In genomic region chr13:53934457-53934856, GRCm38 (mm10) we compare ENCODE assay signal across 21 mouse cellular contexts.
A peak's percentile ranks its signal among the peaks of the same experiment; 100 is the strongest.
DNase-seq lines count a peak whose midpoint lies in the region; ATAC-seq and TF ChIP-seq lines count a peak whose summit lies in the region.
"Had no signal": no experiment of that assay in that cellular context is flagged by ENCODE, and none has a peak within 500 bp of the region (broad histone marks: within the 10 kb centered on the region; RNA-seq: fewer than 3 reads in every experiment).

No protein-coding gene starts in this region.

- no peak overlapping the region for H3K4me2 ChIP-seq in forebrain, postnatal 0 days (ENCODE audit: low read depth)
- no peak overlapping the region for H3K4me2 ChIP-seq in forebrain, embryonic 11.5 days (ENCODE audit: low read depth, low read length, severe bottlenecking)
- H3K4me2 ChIP-seq in hindbrain, embryonic 16.5 days (ENCODE audit: low read length) = no peak overlapping the region
- H3K4me2 ChIP-seq in hindbrain, embryonic 11.5 days (replicated peaks; ENCODE audit: low read depth, low read length) = no peak overlapping the region

- ATAC-seq in forebrain, postnatal 0 days = peak; percentile 51
- no peak for ATAC-seq in forebrain, embryonic 11.5 days (replicated peaks; ENCODE audit: low FRiP score)
- 0 out of 2 replicates have a peak, but pooled peaks have one; percentile 45 for ATAC-seq in hindbrain, embryonic 16.5 days
- ATAC-seq in hindbrain, embryonic 11.5 days (ENCODE audit: low FRiP score) = no peak
- ATAC-seq: activated CD4-positive, CD25-positive, alpha-beta regulatory T cell, adult 4 months; CD4-positive, CD25-positive, alpha-beta regulatory T cell, adult 4 months; Patski had no signal

- no peak overlapping the region for H3K4me3 ChIP-seq in forebrain, postnatal 0 days (ENCODE audit: low read depth, low read length)
- H3K4me3 ChIP-seq in forebrain, embryonic 11.5 days (ENCODE audit: low read depth, low read length) = no peak overlapping the region
- no peak overlapping the region for H3K4me3 ChIP-seq in hindbrain, embryonic 16.5 days (ENCODE audit: low read length)
- no peak overlapping the region for H3K4me3 ChIP-seq in hindbrain, embryonic 11.5 days (ENCODE audit: low read depth, low read length)
- peak overlapping the region; percentile 81 for H3K4me3 ChIP-seq in testis, adult 2 months (ENCODE audit: control insufficient read depth, low read depth, low read length)

- no peak for DNase-seq in forebrain, postnatal 0 days
- DNase-seq in forebrain, embryonic 11.5 days (ENCODE audit: low spot score) = no peak
- no peak for DNase-seq in hindbrain, embryonic 11.5 days (ENCODE audit: low spot score)
- DNase-seq in testis, postnatal 10 days (ENCODE audit: low spot score) = no peak
- DNase-seq in testis, postnatal 14 days (ENCODE audit: low spot score) = peak; percentile 67
- no peak for DNase-seq in kidney, postnatal 36 days
- DNase-seq: adrenal gland, adult 2 months; adrenal gland, adult 8-10 months; adrenal gland, postnatal 10 days; adrenal gland, postnatal 14 days; adrenal gland, postnatal 25 days; adrenal gland, postnatal 36 days; B cell, adult 2 months; cerebellum, adult 11 months; cerebellum, adult 11-12 months had no signal

- H3K9ac ChIP-seq in forebrain, postnatal 0 days = no peak overlapping the region
- H3K9ac ChIP-seq in forebrain, embryonic 11.5 days (ENCODE audit: low read length) = no peak overlapping the region
- H3K9ac ChIP-seq in hindbrain, embryonic 16.5 days (ENCODE audit: low read depth, low read length) = no peak overlapping the region
- no peak overlapping the region for H3K9ac ChIP-seq in hindbrain, embryonic 11.5 days (ENCODE audit: low read depth, low read length)

- H3K27me3 ChIP-seq in forebrain, postnatal 0 days (ENCODE audit: insufficient read depth, low read length) = no peaks in the 10 kb centered on the region
- H3K27me3 ChIP-seq in forebrain, embryonic 11.5 days (ENCODE audit: control insufficient read depth, insufficient read depth, low read length) = no peaks in the 10 kb centered on the region
- no peaks in the 10 kb centered on the region; the same call in 1 of the 2 replicates for H3K27me3 ChIP-seq in hindbrain, embryonic 16.5 days (replicated peaks; ENCODE audit: control insufficient read depth, insufficient read depth, low read length)
- H3K27me3 ChIP-seq in hindbrain, embryonic 11.5 days (ENCODE audit: control insufficient read depth, insufficient read depth, low read length) = no peaks in the 10 kb centered on the region
- no peaks in the 10 kb centered on the region for H3K27me3 ChIP-seq in testis, adult 2 months (ENCODE audit: control insufficient read depth, insufficient read depth, low read length)
- H3K27me3 ChIP-seq: Patski had no signal

- H3K27ac ChIP-seq in forebrain, postnatal 0 days (ENCODE audit: low read depth, low read length) = no peak overlapping the region
- no peak overlapping the region for H3K27ac ChIP-seq in forebrain, embryonic 11.5 days (ENCODE audit: low read depth, low read length)
- H3K27ac ChIP-seq in hindbrain, embryonic 16.5 days (ENCODE audit: low read depth, low read length) = no peak overlapping the region
- no peak overlapping the region for H3K27ac ChIP-seq in hindbrain, embryonic 11.5 days (ENCODE audit: low read depth, low read length)
- H3K27ac ChIP-seq in testis, adult 2 months (ENCODE audit: control insufficient read depth, insufficient read depth, low read depth, low read length) = peak overlapping the region; percentile 47

- H3K9me3 ChIP-seq in forebrain, postnatal 0 days (ENCODE audit: low read length) = no peaks in the 10 kb centered on the region
- H3K9me3 ChIP-seq in forebrain, embryonic 11.5 days (ENCODE audit: control insufficient read depth, low read length) = no peaks in the 10 kb centered on the region
- H3K9me3 ChIP-seq in hindbrain, embryonic 16.5 days (ENCODE audit: control insufficient read depth, low read length) = no peaks in the 10 kb centered on the region
- no peaks in the 10 kb centered on the region for H3K9me3 ChIP-seq in hindbrain, embryonic 11.5 days (ENCODE audit: control insufficient read depth, low read length)

- no peaks in the 10 kb centered on the region for H3K36me3 ChIP-seq in forebrain, postnatal 0 days (ENCODE audit: insufficient read depth)
- no peaks in the 10 kb centered on the region for H3K36me3 ChIP-seq in forebrain, embryonic 11.5 days (ENCODE audit: control insufficient read depth, insufficient read depth, low read length)
- H3K36me3 ChIP-seq in hindbrain, embryonic 16.5 days (ENCODE audit: control insufficient read depth, insufficient read depth, low read length) = no peaks in the 10 kb centered on the region
- no peaks in the 10 kb centered on the region for H3K36me3 ChIP-seq in hindbrain, embryonic 11.5 days (ENCODE audit: control insufficient read depth, insufficient read depth, low read length)
- H3K36me3 ChIP-seq in testis, adult 2 months (ENCODE audit: control insufficient read depth, insufficient read depth, low read length) = no peaks in the 10 kb centered on the region
- H3K36me3 ChIP-seq: G1E had no signal

- no peaks in the 10 kb centered on the region for H3K4me1 ChIP-seq in forebrain, postnatal 0 days (ENCODE audit: insufficient read depth)
- no peaks in the 10 kb centered on the region for H3K4me1 ChIP-seq in forebrain, embryonic 11.5 days (replicated peaks; ENCODE audit: control insufficient read depth, insufficient read depth, low read length)
- H3K4me1 ChIP-seq in hindbrain, embryonic 16.5 days (ENCODE audit: control insufficient read depth, insufficient read depth, low read depth, low read length) = no peaks in the 10 kb centered on the region
- H3K4me1 ChIP-seq in hindbrain, embryonic 11.5 days (replicated peaks; ENCODE audit: control insufficient read depth, insufficient read depth, low read length) = no peaks in the 10 kb centered on the region
- peaks cover 3% of the 10 kb centered on the region for H3K4me1 ChIP-seq in testis, adult 2 months (ENCODE audit: control insufficient read depth, insufficient read depth, low read length)

- TF ChIP-seq CTCF in forebrain, postnatal 0 days (IDR thresholded peaks at IDR 0.05; ENCODE audit: low read depth) = no peak
- TF ChIP-seq CTCF in testis, adult 2 months (IDR thresholded peaks at IDR 0.05; ENCODE audit: control insufficient read depth, insufficient read depth, insufficient replicate concordance, low read depth, low read length) = no peak

- WGBS in forebrain, postnatal 0 days = 84% methylated on average over 6 of the region's 6 CpGs
- 86% methylated on average over 6 of the region's 6 CpGs for WGBS in forebrain, embryonic 11.5 days
- WGBS in hindbrain, embryonic 16.5 days = 86% methylated on average over 6 of the region's 6 CpGs
- WGBS in hindbrain, embryonic 11.5 days = 92% methylated on average over 6 of the region's 6 CpGs

- no peak for TF ChIP-seq POLR2A in testis, adult 2 months (IDR thresholded peaks at IDR 0.05; ENCODE audit: control insufficient read depth, low read depth, low read length)

Comparison
In these comparisons a context has a peak if more than half of its experiments do, and no peak if none do; other contexts are left out.
1. ATAC-seq: peak in forebrain, postnatal 0 days (single experiment) and hindbrain, embryonic 16.5 days (single experiment); none in forebrain, embryonic 11.5 days (single experiment) and hindbrain, embryonic 11.5 days (single experiment).